Mouse (Mus musculus) liver, embryonic 11.5 days (tissue): ENCODE measurements around the gene Slc24a2. TPM values are rescaled to one million over a fixed set of nuclear protein-coding genes. Genes with fewer than 3 reads are reported as not detected.

Experiments used
- ATAC-seq: fragments of 200-750 bp; cut with Nextera tagmentation; replicated peaks from 2 replicates; pipeline ENCODE4 v1.8.0; 2017; ENCODE audit warnings: moderate number of reproducible peaks, mild to moderate bottlenecking, moderate TSS enrichment, moderate library complexity; ENCODE audit not compliant: low FRiP score
- DNase-seq: peaks from one replicate; pipeline ENCODE4 v3.0.0-alpha.2; 2017; ENCODE audit warnings: low spot score
- H3K27ac ChIP-seq: fragments of 300-500 bp; sonication (generic); 2 replicates; pipeline ENCODE4 v1.5.1; 2014; ENCODE audit warnings: mild to moderate bottlenecking, low read depth, low read length, control low read depth
- H3K27me3 ChIP-seq: fragments of 300-500 bp; sonication (generic); replicated peaks from 2 replicates; pipeline ENCODE4 v1.6.1; 2014; ENCODE audit warnings: low read length, mixed read lengths; ENCODE audit not compliant: control insufficient read depth, insufficient read depth
- H3K36me3 ChIP-seq: fragments of 300-500 bp; sonication (generic); 2 replicates; pipeline ENCODE4 v1.6.1; 2014; ENCODE audit warnings: mild to moderate bottlenecking, low read length, moderate library complexity, mixed read lengths; ENCODE audit not compliant: control insufficient read depth, insufficient read depth
- H3K4me1 ChIP-seq: fragments of 300-500 bp; sonication (generic); replicated peaks from 2 replicates; pipeline ENCODE4 v1.6.1; 2014; ENCODE audit warnings: low read length, mixed read lengths; ENCODE audit not compliant: control insufficient read depth, insufficient read depth
- H3K4me2 ChIP-seq: fragments of 300-500 bp; sonication (generic); 2 replicates; pipeline ENCODE4 v1.6.1; 2014; ENCODE audit warnings: mild to moderate bottlenecking, control low read depth, moderate library complexity
- H3K4me3 ChIP-seq: fragments of 300-500 bp; sonication (generic); 2 replicates; pipeline ENCODE4 v1.5.1; 2014; ENCODE audit warnings: low read depth, low read length, control low read depth
- H3K9ac ChIP-seq: fragments of 300-500 bp; sonication (generic); 2 replicates; pipeline ENCODE4 v1.6.1; 2014; ENCODE audit warnings: low read depth, low read length, control low read depth
- H3K9me3 ChIP-seq: fragments of 300-500 bp; sonication (generic); 2 replicates; pipeline ENCODE4 v1.6.1; 2016; ENCODE audit warnings: low read length, inconsistent platforms, mixed read lengths; ENCODE audit not compliant: control insufficient read depth
- WGBS: fragments of 180-500 bp; shearing (Covaris S2); extraction: QIAGEN DNeasy Blood & Tissue Kit; methylation state at CpG from one replicate; pipeline ENCODE4 v1.1.7; 2014; 5-methylcytosine and 5-hydroxymethylcytosine counted together
- polyA plus RNA-seq: library from polyadenylated mRNA; unstranded; fragments of >200 nt; fragmentation: Nextera tagmentation; extraction: Ambion mirVana; gene quantifications from 2 replicates; pipeline ENCODE4 v1.2.1, GENCODE M21; 2014

The Slc24a2 gene
- polyA plus RNA-seq, 1 experiment from 2014 or later, result 0.34 TPM

GRCm38 (mm10) chr4:87210533-87210932 is 19.7 kb downstream of the Slc24a2 start:
- 57% methylated on average over 3 of the region's 3 CpGs for WGBS
- Histone ChIP-seq H3K9ac (no peak overlapping the region), H3K4me3 (no peak overlapping the region), H3K27me3 (no peaks in the 10 kb centered on the region), H3K9me3 (no peaks in the 10 kb centered on the region), H3K36me3 (no peaks in the 10 kb centered on the region), H3K4me2 (no peak overlapping the region), H3K4me1 (no peaks in the 10 kb centered on the region), H3K27ac (no peak overlapping the region)
- DNase-seq (no peak), ATAC-seq (no peak)

GRCm38 (mm10) chr4:87202081-87202480 is 28.2 kb downstream of the Slc24a2 start:
- ATAC-seq (no peak), DNase-seq (no peak)
- Histone ChIP-seq H3K27me3 (no peaks in the 10 kb centered on the region), H3K9ac (no peak overlapping the region), H3K36me3 (no peaks in the 10 kb centered on the region), H3K4me3 (no peak overlapping the region), H3K27ac (no peak overlapping the region), H3K4me2 (no peak overlapping the region), H3K4me1 (no peaks in the 10 kb centered on the region), H3K9me3 (no peaks in the 10 kb centered on the region)
- WGBS, result 61% methylated on average over 2 of the region's 2 CpGs

- 72% methylated on average over 3 of the region's 3 CpGs for WGBS
- DNase-seq, result no peak
- H3K36me3 ChIP-seq, result no peaks in the 10 kb centered on the region
- no peak overlapping the region for H3K9ac ChIP-seq
- no peaks in the 10 kb centered on the region for H3K27me3 ChIP-seq
- H3K4me3 ChIP-seq, result no peak overlapping the region
- H3K4me1 ChIP-seq, result no peaks in the 10 kb centered on the region
- no peak for ATAC-seq
- H3K4me2 ChIP-seq, result no peak overlapping the region
- H3K9me3 ChIP-seq, result no peaks in the 10 kb centered on the region
- H3K27ac ChIP-seq, result no peak overlapping the region
These were observed 29.0 kb downstream of the Slc24a2 start for GRCm38 (mm10) chr4:87201229-87201628.

- Histone ChIP-seq H3K4me2 (no peak overlapping the region), H3K9me3 (no peaks in the 10 kb centered on the region), H3K9ac (no peak overlapping the region), H3K36me3 (no peaks in the 10 kb centered on the region), H3K27ac (no peak overlapping the region), H3K4me3 (no peak overlapping the region), H3K27me3 (no peaks in the 10 kb centered on the region), H3K4me1 (no peaks in the 10 kb centered on the region)
- ATAC-seq, result no peak
- no peak for DNase-seq
- WGBS, result 78% methylated on average over 10 of the region's 10 CpGs
These were observed 45.9 kb downstream of the Slc24a2 start for GRCm38 (mm10) chr4:87184147-87184930.

- 57% methylated on average over 3 of the region's 3 CpGs for WGBS
- Histone ChIP-seq H3K27me3 (no peaks in the 10 kb centered on the region), H3K4me2 (no peak overlapping the region), H3K27ac (no peak overlapping the region), H3K36me3 (no peaks in the 10 kb centered on the region), H3K4me1 (no peaks in the 10 kb centered on the region), H3K4me3 (no peak overlapping the region), H3K9me3 (no peaks in the 10 kb centered on the region), H3K9ac (no peak overlapping the region)
- ATAC-seq (no peak), DNase-seq (no peak)
These were observed 53.2 kb downstream of the Slc24a2 start for GRCm38 (mm10) chr4:87177116-87177515.

- ATAC-seq (no peak), DNase-seq (no peak)
- Histone ChIP-seq H3K4me1 (no peaks in the 10 kb centered on the region), H3K36me3 (no peaks in the 10 kb centered on the region), H3K4me3 (no peak overlapping the region), H3K9ac (no peak overlapping the region), H3K27ac (no peak overlapping the region), H3K9me3 (no peaks in the 10 kb centered on the region), H3K4me2 (no peak overlapping the region), H3K27me3 (no peaks in the 10 kb centered on the region)
- WGBS, result 87% methylated on average over 6 of the region's 6 CpGs
These were observed 66.3 kb downstream of the Slc24a2 start for GRCm38 (mm10) chr4:87163945-87164344.

GRCm38 (mm10) chr4:87158053-87158452 is 72.2 kb downstream of the Slc24a2 start:
- Histone ChIP-seq H3K4me3 (no peak overlapping the region), H3K36me3 (no peaks in the 10 kb centered on the region), H3K27ac (no peak overlapping the region), H3K27me3 (no peaks in the 10 kb centered on the region), H3K4me1 (no peaks in the 10 kb centered on the region), H3K4me2 (no peak overlapping the region), H3K9ac (no peak overlapping the region), H3K9me3 (no peaks in the 10 kb centered on the region)
- no peak for DNase-seq
- 79% methylated on average over 4 of the region's 4 CpGs for WGBS
- ATAC-seq, result no peak

GRCm38 (mm10) chr4:87151990-87152389 is 78.3 kb downstream of the Slc24a2 start:
- WGBS, result 77% methylated on average over 7 of the region's 7 CpGs
- no peak overlapping the region for H3K4me3 ChIP-seq
- ATAC-seq (no peak), DNase-seq (no peak)
- H3K36me3 ChIP-seq, result no peaks in the 10 kb centered on the region
- no peaks in the 10 kb centered on the region for H3K9me3 ChIP-seq
- H3K4me2 ChIP-seq, result no peak overlapping the region
- no peak overlapping the region for H3K27ac ChIP-seq
- no peaks in the 10 kb centered on the region for H3K27me3 ChIP-seq
- H3K4me1 ChIP-seq, result no peaks in the 10 kb centered on the region; the same call in 1 of the 2 replicates
- H3K9ac ChIP-seq, result no peak overlapping the region

GRCm38 (mm10) chr4:87149584-87149983 is 80.7 kb downstream of the Slc24a2 start:
- H3K9me3 ChIP-seq, result no peaks in the 10 kb centered on the region
- ATAC-seq (no peak), DNase-seq (no peak)
- no peaks in the 10 kb centered on the region for H3K36me3 ChIP-seq
- WGBS, result 66% methylated on average over 2 of the region's 2 CpGs
- H3K4me3 ChIP-seq, result no peak overlapping the region
- no peaks in the 10 kb centered on the region; the same call in 1 of the 2 replicates for H3K4me1 ChIP-seq
- no peak overlapping the region for H3K4me2 ChIP-seq
- H3K27ac ChIP-seq, result no peak overlapping the region
- no peaks in the 10 kb centered on the region for H3K27me3 ChIP-seq
- no peak overlapping the region for H3K9ac ChIP-seq
